Mouse (Mus musculus) olfactory bulb, adult 2 months (tissue): Measurements from ENCODE around the gene Gbp3.

Experiments
- CTCF ChIP-seq: fragments of 200-500 bp; IDR thresholded peaks from 2 replicates; pipeline ENCODE4 v1.5.1; 2012; ENCODE audit warnings: low read depth, mild to moderate bottlenecking, low read length, moderate library complexity; ENCODE audit not compliant: insufficient read depth
- POLR2A ChIP-seq: fragments of 200-500 bp; IDR thresholded peaks from 2 replicates; pipeline ENCODE4 v1.6.1; 2012; ENCODE audit warnings: mild to moderate bottlenecking, low read depth, low read length, moderate library complexity; ENCODE audit not compliant: insufficient read depth

DNA sequence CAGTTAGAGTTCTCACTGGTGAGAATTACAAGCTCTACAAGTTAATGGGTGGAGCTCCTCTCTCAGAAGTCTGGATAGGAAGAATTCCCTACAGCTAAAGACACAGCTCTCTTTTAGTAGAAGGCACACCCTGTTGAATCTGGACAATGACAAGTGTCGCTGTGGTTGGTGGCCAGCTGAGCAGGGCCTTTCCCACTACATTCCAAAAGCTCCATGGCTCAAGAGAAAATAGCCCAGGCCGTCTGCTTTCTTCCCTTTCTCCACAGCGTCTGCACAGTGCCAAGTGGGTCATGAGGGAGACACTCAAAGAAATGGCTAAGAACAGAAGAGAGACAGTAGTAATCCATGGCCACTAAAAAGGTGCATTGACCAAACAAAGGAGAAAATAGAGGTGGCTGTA is 31.7 kb upstream of the Gbp3 start:
- TF ChIP-seq CTCF (no peak), POLR2A (no peak)
